Comparison of ENCODE assay signal across 20 mouse cellular contexts in the genomic region with DNA sequence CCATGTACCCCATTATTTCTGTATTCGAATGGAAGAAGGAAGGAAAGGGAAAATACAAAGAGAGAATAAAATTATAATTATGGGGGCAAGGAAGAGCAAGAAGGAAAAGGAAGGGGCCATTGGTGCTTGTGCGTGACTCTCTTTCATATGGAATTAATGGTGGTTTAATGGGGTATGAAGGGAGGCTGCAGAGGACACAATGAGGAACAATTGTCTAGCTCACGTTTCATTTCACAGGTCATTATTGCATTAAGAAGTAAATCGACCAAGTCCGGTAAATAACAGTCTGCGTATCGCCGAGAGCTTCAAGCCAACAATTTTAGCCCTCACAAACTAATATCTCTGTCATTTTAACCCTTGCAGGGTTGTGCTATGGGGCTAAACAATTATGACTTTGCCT.
"Had no signal": no experiment of that assay in that cellular context is flagged by ENCODE, and none has a peak within 500 bp of the region (broad histone marks: within the 10 kb centered on the region; RNA-seq: fewer than 3 reads in every experiment).

No protein-coding gene starts in this region.

- H3K4me2 ChIP-seq: limb, embryonic 12.5 days; limb, embryonic 15.5 days; liver, embryonic 11.5 days; lung, embryonic 14.5 days; midbrain, embryonic 13.5 days; neural tube, embryonic 13.5 days had no signal

- H3K4me1 ChIP-seq: limb, embryonic 12.5 days; limb, embryonic 15.5 days; midbrain, embryonic 13.5 days had no signal

- DNase-seq: kidney, adult 9 months; kidney, postnatal 14 days; kidney, postnatal 4 days; left cerebral cortex, postnatal 4 days; liver, postnatal 0 days; lung, embryonic 14.5 days; thymus, adult 18-20 months; thymus, postnatal 14 days; thymus, postnatal 4 days had no signal

- H3K36me3 ChIP-seq: limb, embryonic 12.5 days; limb, embryonic 15.5 days; midbrain, embryonic 10.5 days; midbrain, embryonic 13.5 days; neural tube, embryonic 13.5 days had no signal

- H3K27me3 ChIP-seq: limb, embryonic 12.5 days; limb, embryonic 15.5 days; midbrain, embryonic 13.5 days; neural tube, embryonic 13.5 days had no signal

- ATAC-seq: liver, postnatal 0 days; lung, postnatal 0 days; midbrain, embryonic 13.5 days; midbrain, embryonic 16.5 days had no signal

- H3K4me3 ChIP-seq: limb, embryonic 12.5 days; limb, embryonic 15.5 days; midbrain, embryonic 10.5 days; midbrain, embryonic 13.5 days; myocyte; neural tube, embryonic 13.5 days had no signal

- H3K9ac ChIP-seq: limb, embryonic 12.5 days; limb, embryonic 15.5 days; liver, embryonic 14.5 days; liver, postnatal 0 days; lung, embryonic 14.5 days; midbrain, embryonic 13.5 days; neural tube, embryonic 13.5 days had no signal

- H3K27ac ChIP-seq: limb, embryonic 12.5 days; limb, embryonic 15.5 days; liver, embryonic 14.5 days; macrophage; midbrain, embryonic 10.5 days; midbrain, embryonic 13.5 days; neural tube, embryonic 13.5 days had no signal

- H3K9me3 ChIP-seq: limb, embryonic 12.5 days; limb, embryonic 15.5 days; midbrain, embryonic 10.5 days; midbrain, embryonic 13.5 days; neural tube, embryonic 13.5 days had no signal
